Mouse (Mus musculus) spleen, postnatal 4 days (tissue): ENCODE data around the gene Ssh1.

Source experiments
- DNase-seq, 2 experiments: peaks; one replicate each; pipeline ENCODE4 v3.0.0; 2022; ENCODE audit warnings: low spot score in 2 of 2

Ssh1 gene

DNA sequence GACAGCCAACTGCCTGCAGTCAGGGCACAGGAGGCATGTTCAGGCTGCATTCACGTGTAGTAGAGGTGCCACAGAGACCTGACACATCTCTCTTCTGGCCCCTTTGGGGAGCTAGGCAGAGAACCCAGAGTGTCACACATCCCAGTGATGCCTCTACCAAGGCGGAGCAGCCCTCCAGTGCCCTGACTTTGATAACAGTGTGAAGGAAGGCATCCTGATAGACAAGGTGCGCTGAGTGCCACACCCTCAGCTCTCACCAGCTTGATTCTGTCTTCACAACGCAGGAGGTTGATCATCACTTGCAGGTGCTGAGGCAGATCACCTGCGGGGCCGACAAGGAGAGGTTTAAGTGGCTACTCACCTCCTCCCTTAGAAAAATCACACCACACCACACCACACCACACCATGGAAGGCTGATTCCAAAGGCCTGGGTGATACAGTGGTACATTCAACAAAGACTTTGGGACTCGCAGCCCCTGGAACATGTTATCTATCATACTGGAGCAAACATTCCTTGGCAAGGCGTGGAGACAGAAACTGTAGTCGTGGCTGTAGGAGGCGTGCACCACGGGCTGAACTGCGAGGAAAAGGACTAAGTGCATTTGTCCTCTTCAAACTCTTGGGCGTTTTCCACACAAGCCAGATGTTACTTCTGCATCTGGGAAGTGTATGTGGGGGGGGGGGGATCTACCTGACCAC is 27.1 kb downstream of the Ssh1 start:
- DNase-seq = no peak

- DNase-seq = no peak
Observed at GRCm38 (mm10) chr5:113965659-113966185, 28.0 kb downstream of the Ssh1 start.

- no peak for DNase-seq
Observed at GRCm38 (mm10) chr5:113964972-113965371, 28.7 kb downstream of the Ssh1 start.

GRCm38 (mm10) chr5:113961776-113962175 is 31.9 kb downstream of the Ssh1 start:
- no peak for DNase-seq

DNA sequence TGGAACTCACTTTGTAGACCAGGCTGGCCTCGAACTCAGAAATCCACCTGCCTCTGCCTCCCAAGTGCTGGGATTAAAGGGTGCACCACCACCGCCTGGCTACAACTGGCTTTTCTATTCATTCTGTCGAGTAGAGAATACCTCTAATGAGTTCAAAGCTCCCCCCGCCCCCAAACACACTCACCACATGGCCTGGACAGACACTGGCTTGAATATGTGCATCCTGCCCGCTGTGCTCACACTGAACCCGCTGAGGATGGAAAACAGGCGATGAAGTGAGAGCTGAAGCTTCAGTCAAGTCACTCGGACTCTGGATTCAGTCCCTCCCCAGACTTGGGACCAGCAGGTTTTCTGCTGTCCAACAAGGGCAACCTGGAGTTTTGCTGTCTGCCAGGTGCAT is 33.3 kb downstream of the Ssh1 start:
- DNase-seq = no peak

- DNase-seq = no peak
Observed at GRCm38 (mm10) chr5:113959039-113959438, 34.7 kb downstream of the Ssh1 start.

GRCm38 (mm10) chr5:113956510-113956909 is 37.2 kb downstream of the Ssh1 start:
- peak; percentile 92 to 99 for DNase-seq

- no peak for DNase-seq
Observed at GRCm38 (mm10) chr5:113955691-113956090, 38.0 kb downstream of the Ssh1 start.

DNA sequence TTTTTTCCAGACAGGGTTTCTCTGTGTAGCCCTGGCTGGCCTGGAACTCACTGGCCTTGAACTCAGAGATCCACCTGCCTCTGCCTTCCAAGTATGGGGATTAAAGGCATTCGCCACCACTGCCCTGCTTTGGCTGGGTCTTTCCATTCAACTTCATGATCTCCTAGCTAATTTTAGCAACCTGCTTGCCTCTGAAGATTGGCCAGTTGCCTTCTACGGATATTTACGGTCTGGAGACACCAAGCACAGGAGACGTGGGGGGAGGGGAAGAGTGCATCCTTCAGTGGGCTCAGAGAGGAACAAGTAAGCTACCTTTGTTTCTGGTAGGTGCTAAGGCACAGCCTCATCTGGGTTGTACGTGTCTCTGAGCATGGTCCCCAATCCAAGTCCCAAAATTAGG is 38.4 kb downstream of the Ssh1 start:
- no peak for DNase-seq

- DNase-seq = peak; percentile 82 to 91
Observed at GRCm38 (mm10) chr5:113954421-113954820, 39.3 kb downstream of the Ssh1 start.

GRCm38 (mm10) chr5:113952519-113952918 is 41.2 kb downstream of the Ssh1 start:
- no peak for DNase-seq

DNA sequence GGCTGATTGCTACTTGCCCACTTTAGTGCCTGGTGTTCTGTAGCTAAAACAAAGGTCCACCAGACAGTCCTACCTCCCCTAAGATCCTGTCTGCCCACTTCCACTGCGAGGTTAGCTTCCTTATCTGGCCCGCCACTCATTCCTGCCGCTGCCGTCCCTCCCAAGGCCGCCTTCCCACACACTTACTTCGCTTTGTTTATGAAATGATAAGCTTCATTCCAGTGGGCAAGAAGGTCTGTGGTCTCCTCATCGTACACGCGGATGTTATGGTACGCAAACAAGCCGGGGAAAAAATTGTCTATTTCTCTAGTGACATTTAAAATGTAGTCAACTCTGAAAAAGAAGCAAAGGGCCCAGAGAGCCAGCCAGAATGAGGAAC is 42.0 kb downstream of the Ssh1 start:
- peak in 1 of 2 experiments; percentile 50 for DNase-seq

- no peak for DNase-seq
Observed at GRCm38 (mm10) chr5:113950786-113951692, 42.7 kb downstream of the Ssh1 start.

- DNase-seq = no peak
Observed at GRCm38 (mm10) chr5:113950133-113950532, 43.6 kb downstream of the Ssh1 start.

- DNase-seq = no peak
Observed at GRCm38 (mm10) chr5:113947280-113947679, 46.4 kb downstream of the Ssh1 start.

DNA sequence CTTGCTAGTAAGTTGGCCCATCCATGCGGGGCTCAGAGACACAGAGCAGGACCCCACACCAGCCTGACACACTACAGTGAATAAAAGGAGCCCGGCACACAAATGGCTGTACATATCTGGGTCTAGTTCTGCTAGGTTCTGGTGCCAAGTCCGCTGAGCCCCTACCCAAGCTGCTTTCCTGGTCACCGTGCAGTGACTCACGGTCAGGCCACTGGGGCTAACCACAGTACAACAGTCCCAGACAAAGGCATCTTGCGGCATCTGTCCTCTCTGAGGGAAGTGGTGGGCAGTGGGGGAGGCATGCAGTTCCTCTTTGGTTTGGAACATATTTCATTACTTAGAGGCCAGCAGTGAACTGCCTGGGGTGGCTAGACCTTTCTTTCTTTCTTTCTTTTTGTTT is 48.6 kb downstream of the Ssh1 start:
- DNase-seq = peak in 1 of 2 experiments; percentile 43

DNA sequence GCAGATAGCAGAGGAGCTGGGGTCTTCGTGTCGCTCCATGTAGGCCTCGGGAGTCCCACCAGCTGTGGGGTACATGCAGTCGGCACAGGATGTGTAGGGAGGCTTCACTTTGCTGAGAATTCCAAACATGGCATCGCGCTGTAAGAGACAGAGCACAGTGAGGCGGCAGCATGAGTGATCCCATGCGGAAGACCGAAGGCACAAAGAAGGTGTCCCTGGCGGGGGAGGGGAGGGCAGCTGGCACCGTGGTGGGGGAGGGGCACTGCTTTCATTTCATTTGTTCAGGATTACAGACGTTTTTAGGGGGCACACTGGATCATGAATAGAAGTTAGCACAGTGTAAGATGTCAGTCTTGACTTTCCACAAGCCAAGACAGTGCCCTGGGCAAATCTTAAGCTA is 50.4 kb downstream of the Ssh1 start:
- no peak for DNase-seq

DNA sequence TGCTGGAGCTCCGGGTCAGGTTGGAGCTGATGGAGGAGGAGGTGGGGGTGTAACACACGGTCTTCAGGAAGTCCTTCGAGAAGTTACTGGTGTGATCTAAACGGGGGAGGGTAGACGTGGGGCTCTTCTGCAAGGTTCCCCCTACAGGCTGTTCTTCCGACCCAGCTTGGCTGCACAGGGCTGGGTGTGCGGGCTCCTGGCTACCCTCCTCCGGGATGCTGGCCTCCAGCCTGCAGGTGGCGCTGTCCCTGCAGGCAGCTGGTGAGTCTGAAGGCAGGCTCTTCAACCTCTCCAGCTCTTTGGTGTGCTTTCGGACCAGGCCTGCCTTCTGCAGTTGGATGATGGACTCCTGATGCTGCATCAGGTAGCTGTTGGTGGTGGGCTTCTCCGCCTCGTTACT is 51.1 kb downstream of the Ssh1 start:
- peak in 1 of 2 experiments; percentile 78 for DNase-seq

DNA sequence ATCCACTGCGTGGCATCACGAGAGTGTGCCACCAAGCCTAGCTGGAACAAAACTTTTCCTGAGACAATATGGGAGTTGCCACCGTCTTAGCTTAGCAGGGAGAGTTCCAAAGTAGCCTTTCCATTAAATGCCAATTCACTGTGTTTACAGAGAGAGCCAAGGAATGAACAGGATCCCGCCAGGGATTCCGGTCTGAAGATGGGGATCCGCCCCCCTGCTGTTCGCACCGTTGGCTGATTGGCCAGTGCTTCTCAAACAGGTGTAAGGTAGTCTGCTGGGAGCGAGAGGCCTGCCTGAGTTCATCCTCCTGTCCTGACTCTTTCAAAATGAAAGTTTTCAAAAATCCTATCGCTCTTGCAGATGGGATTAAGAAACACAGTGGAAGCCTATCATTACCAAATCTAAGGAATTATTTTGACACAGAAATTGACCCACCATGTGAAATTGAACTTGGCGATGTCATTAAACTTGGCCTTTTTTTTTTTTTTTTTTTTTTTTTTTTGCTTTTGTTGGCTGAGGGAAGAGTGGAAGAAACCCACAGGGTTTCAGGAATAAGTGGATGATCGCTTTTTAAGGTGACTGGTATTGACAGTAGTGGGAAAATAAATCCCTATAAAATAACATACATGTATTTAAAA is 54.3 kb downstream of the Ssh1 start:
- DNase-seq = no peak

DNA sequence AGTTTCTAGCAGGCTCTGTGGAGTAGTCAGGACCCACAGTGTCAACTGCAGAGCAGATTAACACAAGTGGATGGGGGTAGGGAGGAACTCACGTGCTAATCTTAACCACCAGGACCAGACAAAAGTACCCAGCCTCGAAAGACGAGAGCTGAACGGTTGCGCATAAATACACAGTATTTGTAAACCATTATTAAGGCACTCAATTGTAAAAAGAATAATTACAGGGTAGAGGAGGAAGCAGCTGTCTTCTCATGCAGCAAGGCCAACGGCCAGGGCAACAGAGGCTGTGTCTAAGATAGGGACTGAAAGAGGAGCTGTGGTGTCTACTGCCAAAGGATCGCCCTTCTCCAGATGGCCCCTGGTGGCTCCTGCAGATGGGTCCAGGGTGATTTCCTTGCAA is 56.0 kb downstream of the Ssh1 start:
- no peak for DNase-seq

- no peak for DNase-seq
Observed at GRCm38 (mm10) chr5:113933889-113934288, 59.8 kb downstream of the Ssh1 start.

DNA sequence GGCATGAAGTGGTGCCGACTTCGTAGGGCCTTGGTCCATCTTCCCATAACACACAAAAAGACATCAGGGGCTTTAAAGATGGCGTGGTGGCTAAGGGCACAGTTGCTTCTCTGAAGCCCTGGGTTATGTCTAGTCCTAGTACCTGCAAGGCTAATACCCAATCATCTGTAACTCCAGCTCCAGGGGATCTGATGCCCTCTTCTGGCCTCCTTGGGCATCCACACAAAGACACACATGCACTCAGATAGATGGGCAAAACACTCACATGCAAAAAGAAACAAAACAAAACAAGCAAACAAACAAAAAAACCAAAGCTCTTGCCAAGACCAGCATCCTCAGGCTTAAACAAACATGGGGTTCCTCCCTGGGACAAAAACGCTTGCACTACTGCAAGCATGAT is 60.2 kb downstream of the Ssh1 start:
- DNase-seq = no peak
